Mouse (Mus musculus) G1E (cell line): ENCODE data around the gene Heatr5a.

Experiments
- CTCF ChIP-seq: IDR thresholded peaks from 2 replicates; pipeline ENCODE4 v1.5.1; 2012; ENCODE audit warnings: low read depth, low read length, inconsistent platforms, mixed read lengths
- GATA1 ChIP-seq: IDR thresholded peaks from 2 replicates; pipeline ENCODE4 v1.6.1; 2012; ENCODE audit warnings: borderline replicate concordance, low read length, inconsistent platforms, mixed read lengths
- POLR2AphosphoS5 ChIP-seq: IDR thresholded peaks from 2 replicates; pipeline ENCODE4 v1.6.1; 2012; ENCODE audit warnings: low read depth, low read length, inconsistent platforms; ENCODE audit not compliant: insufficient replicate concordance

DNA sequence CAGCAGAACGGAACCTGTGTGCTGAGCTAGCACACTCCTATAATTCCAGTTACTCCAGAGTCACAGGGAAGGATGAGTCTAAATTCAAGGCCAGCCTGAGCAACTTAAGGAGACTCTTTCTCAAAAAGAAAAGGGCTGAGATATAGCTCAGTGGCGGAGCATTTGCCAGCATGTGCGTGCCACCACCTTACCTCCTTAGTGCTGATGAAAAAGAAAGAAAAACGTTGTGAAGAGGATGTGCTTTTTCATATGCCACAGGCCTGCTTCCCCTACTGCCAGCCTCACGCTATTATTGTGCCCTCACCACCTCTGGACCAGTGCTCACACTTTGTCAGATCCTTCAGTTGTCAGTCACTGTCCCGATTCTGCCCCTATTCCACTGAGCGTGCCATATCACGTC lies 104.0 kb downstream of the Heatr5a start:
- no peak for TF ChIP-seq GATA1
- no peak for TF ChIP-seq CTCF
- TF ChIP-seq POLR2AphosphoS5: no peak
